Mouse (Mus musculus) spleen, adult 2 months (tissue): ENCODE measurements around the gene Zfp54.

Experiments used
- CTCF ChIP-seq: fragments of 200-500 bp; IDR thresholded peaks from 2 replicates; pipeline ENCODE4 v1.5.1; 2011; ENCODE audit warnings: mild to moderate bottlenecking, inconsistent platforms; ENCODE audit not compliant: insufficient read depth, insufficient read length, insufficient replicate concordance; ENCODE audit errors: extremely low read depth
- POLR2A ChIP-seq: fragments of 200-500 bp; IDR thresholded peaks from 2 replicates; pipeline ENCODE4 v1.6.1; 2011; ENCODE audit warnings: low read depth, low read length, inconsistent platforms

- no peak for TF ChIP-seq CTCF
- no peak for TF ChIP-seq POLR2A
These were observed 40.5 kb downstream of the Zfp54 start for GRCm38 (mm10) chr17:21463550-21463949.
